Mouse (Mus musculus) heart, adult 2 months (tissue): ENCODE results near the gene Sdf2l1.

Source experiments
- CTCF ChIP-seq: fragments of 200-600 bp; IDR thresholded peaks from 2 replicates; pipeline ENCODE4 v1.8.1; 2022; ENCODE audit warnings: antibody characterized with exemption, mild to moderate bottlenecking, moderate library complexity
- EP300 ChIP-seq: fragments of 200-500 bp; IDR thresholded peaks from 2 replicates; pipeline ENCODE4 v1.6.1; 2011; ENCODE audit warnings: low read depth, low read length, control low read depth; ENCODE audit not compliant: insufficient read depth
- POLR2A ChIP-seq: fragments of 200-500 bp; IDR thresholded peaks from 2 replicates; pipeline ENCODE4 v1.6.1; 2011; ENCODE audit warnings: mild to moderate bottlenecking, low read depth, low read length, control low read depth; ENCODE audit not compliant: insufficient read depth

DNA sequence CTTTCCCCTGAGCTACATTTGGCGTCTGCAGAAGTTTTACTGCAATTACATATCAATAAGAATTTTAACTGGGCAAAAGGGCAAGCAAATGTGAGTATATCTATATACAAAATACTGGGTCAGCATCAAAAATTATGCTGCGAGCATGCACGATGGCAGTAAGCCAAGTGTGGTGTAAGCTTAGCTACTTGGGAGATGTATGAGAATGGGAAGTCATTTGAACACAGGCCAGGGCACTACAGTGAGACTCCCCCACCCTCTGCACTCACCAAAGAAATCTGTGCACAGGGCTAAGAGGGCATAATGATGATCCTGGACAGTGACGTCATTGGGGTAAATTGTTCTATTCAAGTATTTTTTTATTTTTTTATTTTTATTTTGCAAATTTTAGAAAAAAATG is 27.6 kb downstream of the Sdf2l1 start:
- TF ChIP-seq POLR2A (no peak), CTCF (no peak), EP300 (no peak)
